8 mouse cellular contexts compared by ENCODE assay signal in the genomic region with DNA sequence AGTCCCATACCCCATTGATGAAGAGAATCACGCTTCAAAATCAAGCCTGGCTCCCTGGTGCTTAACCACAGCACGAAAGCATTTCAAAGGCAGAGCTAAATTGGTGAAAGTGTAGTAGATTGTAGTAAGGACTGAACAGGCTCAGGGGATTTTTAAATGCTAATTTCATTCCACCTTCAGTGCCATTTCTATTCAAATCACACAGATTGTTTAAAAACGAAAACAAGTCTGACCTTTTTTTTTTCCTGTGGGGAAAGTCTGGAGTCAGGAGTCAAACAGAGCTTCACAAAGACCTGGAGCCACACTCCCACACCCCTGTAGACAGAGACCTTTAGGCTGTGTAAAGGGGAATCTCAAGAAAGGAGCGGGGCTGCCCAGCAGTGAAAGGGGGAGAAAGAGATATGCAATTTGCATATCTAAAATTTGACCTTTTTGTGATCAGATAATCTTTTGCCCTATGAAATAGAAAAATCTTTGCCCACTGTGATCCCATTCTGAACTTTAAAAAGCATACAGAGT. TPM values are rescaled to one million over a fixed set of nuclear protein-coding genes. Genes with fewer than 3 reads are reported as not detected.
A peak's percentile ranks its signal among the peaks of the same experiment; 100 is the strongest.
DNase-seq lines count a peak whose midpoint lies in the region; ATAC-seq lines count a peak whose summit lies in the region.

No protein-coding gene starts in this region.

- no peak for ATAC-seq in heart, embryonic 15.5 days (replicated peaks; ENCODE audit: insufficient number of reproducible peaks, insufficient read depth, low FRiP score, low read depth)
- peak; percentile 26 for ATAC-seq in activated CD4-positive, CD25-positive, alpha-beta regulatory T cell, adult 4 months
- ATAC-seq in hindbrain, embryonic 14.5 days (ENCODE audit: low FRiP score), result peak; percentile 63
- ATAC-seq in midbrain, embryonic 14.5 days (ENCODE audit: low FRiP score, low TSS enrichment), result peak; percentile 62

- no peaks in the 10 kb centered on the region for H3K27me3 ChIP-seq in heart, embryonic 15.5 days
- H3K27me3 ChIP-seq in hindbrain, embryonic 14.5 days (ENCODE audit: control insufficient read depth, insufficient read depth, low read length), result no peaks in the 10 kb centered on the region
- no peaks in the 10 kb centered on the region for H3K27me3 ChIP-seq in midbrain, embryonic 14.5 days (ENCODE audit: control insufficient read depth, insufficient read depth, low read length)

- no peaks in the 10 kb centered on the region for H3K9me3 ChIP-seq in heart, embryonic 15.5 days (replicated peaks)
- H3K9me3 ChIP-seq in hindbrain, embryonic 14.5 days (ENCODE audit: control insufficient read depth, low read length), result no peaks in the 10 kb centered on the region
- no peaks in the 10 kb centered on the region for H3K9me3 ChIP-seq in midbrain, embryonic 14.5 days (ENCODE audit: control insufficient read depth, low read length)

- H3K4me2 ChIP-seq in heart, embryonic 15.5 days, result peak overlapping the region; percentile 63
- H3K4me2 ChIP-seq in hindbrain, embryonic 14.5 days (replicated peaks), result peak overlapping the region; percentile 60
- peak overlapping the region; percentile 56 for H3K4me2 ChIP-seq in midbrain, embryonic 14.5 days (ENCODE audit: low read length)

- H3K9ac ChIP-seq in heart, embryonic 15.5 days, result 0 out of 2 replicates have a peak overlapping the region, but pooled peaks have one; percentile 46
- H3K9ac ChIP-seq in hindbrain, embryonic 14.5 days, result peak overlapping the region; percentile 72
- peak overlapping the region; percentile 50 for H3K9ac ChIP-seq in midbrain, embryonic 14.5 days (replicated peaks; ENCODE audit: low read length)

- DNase-seq in heart, adult 9 months (ENCODE audit: low spot score in 2 of 2), result no peak
- peak; percentile 64 for DNase-seq in hindbrain, embryonic 14.5 days (ENCODE audit: low spot score)
- peak; percentile 75 for DNase-seq in midbrain, embryonic 14.5 days
- DNase-seq in MN1 (ENCODE audit: low spot score), result no peak
- no peak for DNase-seq in gastrocnemius, adult 8-10 months (ENCODE audit: low spot score in 2 of 2)
- no peak for DNase-seq in gastrocnemius, postnatal 36 days

- 33% methylated on average over 4 of the region's 4 CpGs for WGBS in heart, embryonic 15.5 days
- 2% methylated on average over 4 of the region's 4 CpGs for WGBS in hindbrain, embryonic 14.5 days
- 2% methylated on average over 4 of the region's 4 CpGs for WGBS in midbrain, embryonic 14.5 days

- no peaks in the 10 kb centered on the region for H3K36me3 ChIP-seq in heart, embryonic 15.5 days
- H3K36me3 ChIP-seq in hindbrain, embryonic 14.5 days (replicated peaks; ENCODE audit: control insufficient read depth, insufficient read depth), result no peaks in the 10 kb centered on the region
- H3K36me3 ChIP-seq in midbrain, embryonic 14.5 days (ENCODE audit: control insufficient read depth, insufficient read depth, low read length), result no peaks in the 10 kb centered on the region

- no peaks in the 10 kb centered on the region for H3K4me1 ChIP-seq in heart, embryonic 15.5 days (replicated peaks)
- peaks cover 24% of the 10 kb centered on the region; the same call in 1 of the 2 replicates for H3K4me1 ChIP-seq in hindbrain, embryonic 14.5 days (replicated peaks; ENCODE audit: control insufficient read depth, insufficient read depth, low read length)
- peaks cover 15% of the 10 kb centered on the region; the same call in 1 of the 2 replicates for H3K4me1 ChIP-seq in midbrain, embryonic 14.5 days (ENCODE audit: control insufficient read depth, insufficient read depth, low read length)

- H3K27ac ChIP-seq in heart, embryonic 15.5 days, result no peak overlapping the region
- peak overlapping the region; percentile 89 for H3K27ac ChIP-seq in hindbrain, embryonic 14.5 days
- H3K27ac ChIP-seq in midbrain, embryonic 14.5 days (replicated peaks; ENCODE audit: low read depth, low read length), result peak overlapping the region; percentile 80

- peak overlapping the region; percentile 43 for H3K4me3 ChIP-seq in heart, embryonic 15.5 days
- H3K4me3 ChIP-seq in hindbrain, embryonic 14.5 days (replicated peaks; ENCODE audit: low read length), result peak overlapping the region; percentile 39
- H3K4me3 ChIP-seq in midbrain, embryonic 14.5 days (replicated peaks; ENCODE audit: low read depth, low read length), result peak overlapping the region; percentile 38

- intact Hi-C loops in gastrocnemius, postnatal 36 days (cut with DNase I), result loop anchor here (1.0 to 5.0 kb wide), 3 partner anchors 60 to 770 kb away; no protein-coding TSS in a partner anchor

RNA-seq across cellular contexts. Expression of a gene that starts 28.6 kb away (rescaled TPM):
- not detected in 2 replicates for polyA plus RNA-seq in heart, embryonic 15.5 days (2015; fragmentation: Nextera tagmentation; extraction: Ambion mirVana)
- polyA plus RNA-seq in activated CD4-positive, CD25-positive, alpha-beta regulatory T cell, adult 4 months (2017; shearing (Covaris generic)), result not detected
- polyA plus RNA-seq in hindbrain, embryonic 14.5 days (2014; fragmentation: Nextera tagmentation; extraction: Ambion mirVana), result 0.90 TPM in 1 of 2 replicates, not detected in the other
- 0.53 TPM in 1 of 2 replicates, not detected in the other for polyA plus RNA-seq in midbrain, embryonic 14.5 days (2014; fragmentation: Nextera tagmentation; extraction: Ambion mirVana)
- total RNA-seq in gastrocnemius, adult 8-10 months (2022), result not detected
- total RNA-seq in gastrocnemius, postnatal 36 days (2021), result not detected

Comparison
In these comparisons a context has a peak if more than half of its experiments do, and no peak if none do; other contexts are left out.
1. DNase-seq: peak in hindbrain, embryonic 14.5 days (single experiment) and midbrain, embryonic 14.5 days (single experiment); none in heart, adult 9 months (0 of 2), MN1 (single experiment), gastrocnemius, adult 8-10 months (0 of 2) and gastrocnemius, postnatal 36 days (0 of 2).
2. Peak in every context shown above with its lines, with median percentiles within 50 percentile points of each other: H3K4me2 ChIP-seq, H3K4me3 ChIP-seq and H3K9ac ChIP-seq.